Mouse (Mus musculus) embryo, embryonic 10.5 days (tissue): ENCODE results near the gene Mettl25.

ENCODE experiments used
- DNase-seq: peaks from one replicate; pipeline ENCODE4 v3.0.0-alpha.2; 2015; ENCODE audit warnings: low spot score

The Mettl25 gene

DNA sequence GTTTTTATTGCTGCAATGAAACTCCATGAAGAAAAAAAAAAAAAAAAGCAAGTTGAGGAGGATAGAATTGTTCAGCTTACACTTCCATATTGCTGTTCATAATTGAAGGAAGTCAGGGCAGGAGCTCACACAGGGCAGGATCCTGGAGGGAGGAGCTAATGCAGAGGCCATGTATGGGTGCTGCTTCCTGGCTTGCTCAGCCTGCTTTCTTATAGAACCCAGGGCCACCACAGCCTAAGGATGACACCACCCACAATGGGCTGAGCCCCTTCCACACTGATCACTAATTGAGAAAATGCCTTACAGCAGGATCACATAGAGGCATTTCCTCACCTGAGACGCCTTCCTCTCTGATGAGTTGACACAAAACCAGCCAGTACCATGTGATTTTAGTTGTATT, 95.2 kb downstream of the Mettl25 start:
- DNase-seq: no peak

GRCm38 (mm10) chr10:105741736-105742135, 99.4 kb downstream of the Mettl25 start:
- DNase-seq: no peak

DNA sequence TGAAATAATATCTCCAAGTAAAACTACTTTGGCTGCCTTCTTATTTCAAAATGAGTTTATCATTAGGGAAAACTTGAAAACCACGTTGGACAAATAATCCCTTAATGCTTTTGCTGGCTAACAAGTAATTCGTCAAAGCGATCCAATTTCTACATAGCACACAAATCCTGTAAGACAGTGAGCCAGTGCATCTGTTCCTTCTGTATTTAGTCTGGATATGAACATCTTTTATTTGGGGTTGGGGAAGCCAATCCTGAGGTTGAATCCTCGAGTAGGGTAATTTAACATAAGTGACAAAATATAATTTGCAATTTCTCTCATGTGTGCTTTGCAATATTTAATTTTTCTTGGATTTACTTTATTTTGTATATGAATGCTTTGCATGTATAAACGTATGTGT, 102.2 kb downstream of the Mettl25 start:
- DNase-seq: no peak

GRCm38 (mm10) chr10:105727798-105728197, 113.4 kb downstream of the Mettl25 start:
- no peak for DNase-seq

- DNase-seq: no peak
Observed at GRCm38 (mm10) chr10:105727353-105727752, 113.8 kb downstream of the Mettl25 start.

GRCm38 (mm10) chr10:105714844-105715243, 126.3 kb downstream of the Mettl25 start:
- peak; percentile 86 for DNase-seq

- no peak for DNase-seq
Observed at GRCm38 (mm10) chr10:105714366-105714765, 126.8 kb downstream of the Mettl25 start.

GRCm38 (mm10) chr10:105713222-105713621, 128.0 kb downstream of the Mettl25 start:
- peak; percentile 37 for DNase-seq
